Mouse (Mus musculus) kidney, embryonic 16.5 days (tissue): ENCODE results near the gene Scn5a. TPM values are rescaled to one million over a fixed set of nuclear protein-coding genes. Genes with fewer than 3 reads are reported as not detected.
A peak's percentile ranks its signal among the peaks of the same experiment; 100 is the strongest.

Source experiments
- ATAC-seq: fragments of 200-750 bp; cut with Nextera tagmentation; 2 replicates; pipeline ENCODE4 v1.8.0; 2017; ENCODE audit warnings: moderate TSS enrichment; ENCODE audit not compliant: low FRiP score, low TSS enrichment
- H3K27ac ChIP-seq: fragments of 300-500 bp; sonication (generic); 2 replicates; pipeline ENCODE4 v1.5.1; 2014; ENCODE audit warnings: low read length
- H3K27me3 ChIP-seq: fragments of 300-500 bp; sonication (generic); 2 replicates; pipeline ENCODE4 v1.6.1; 2014; ENCODE audit warnings: low read length, control low read depth, mixed read lengths; ENCODE audit not compliant: insufficient read depth
- H3K36me3 ChIP-seq: fragments of 300-500 bp; sonication (generic); 2 replicates; pipeline ENCODE4 v1.6.1; 2014; ENCODE audit warnings: low read length, control low read depth, mixed read lengths; ENCODE audit not compliant: insufficient read depth
- H3K4me1 ChIP-seq: fragments of 300-500 bp; sonication (generic); 2 replicates; pipeline ENCODE4 v1.6.1; 2014; ENCODE audit warnings: low read length, control low read depth, mixed read lengths; ENCODE audit not compliant: insufficient read depth
- H3K4me2 ChIP-seq: fragments of 300-500 bp; sonication (generic); replicated peaks from 2 replicates; pipeline ENCODE4 v1.6.1; 2014; ENCODE audit warnings: low read depth, low read length
- H3K4me3 ChIP-seq: fragments of 300-500 bp; sonication (generic); 2 replicates; pipeline ENCODE4 v1.5.1; 2014; ENCODE audit warnings: mild to moderate bottlenecking, low read length
- H3K9ac ChIP-seq: fragments of 300-500 bp; sonication (generic); replicated peaks from 2 replicates; pipeline ENCODE4 v1.6.1; 2014; ENCODE audit warnings: low read length
- H3K9me3 ChIP-seq: fragments of 300-500 bp; sonication (generic); 2 replicates; pipeline ENCODE4 v1.6.1; 2016; ENCODE audit warnings: low read length, control low read depth
- WGBS: fragments of 180-500 bp; shearing (Covaris S2); extraction: QIAGEN DNeasy Blood & Tissue Kit; methylation state at CpG from one replicate; pipeline ENCODE4 v1.1.7; 2014; 5-methylcytosine and 5-hydroxymethylcytosine counted together
- polyA plus RNA-seq: library from polyadenylated mRNA; unstranded; fragments of >200 nt; fragmentation: Nextera tagmentation; extraction: Ambion mirVana; gene quantifications from 2 replicates; pipeline ENCODE4 v1.2.1, GENCODE M21; 2015

Gene Scn5a
- polyA plus RNA-seq, 1 experiment from 2014 or later: 0.25 TPM

DNA sequence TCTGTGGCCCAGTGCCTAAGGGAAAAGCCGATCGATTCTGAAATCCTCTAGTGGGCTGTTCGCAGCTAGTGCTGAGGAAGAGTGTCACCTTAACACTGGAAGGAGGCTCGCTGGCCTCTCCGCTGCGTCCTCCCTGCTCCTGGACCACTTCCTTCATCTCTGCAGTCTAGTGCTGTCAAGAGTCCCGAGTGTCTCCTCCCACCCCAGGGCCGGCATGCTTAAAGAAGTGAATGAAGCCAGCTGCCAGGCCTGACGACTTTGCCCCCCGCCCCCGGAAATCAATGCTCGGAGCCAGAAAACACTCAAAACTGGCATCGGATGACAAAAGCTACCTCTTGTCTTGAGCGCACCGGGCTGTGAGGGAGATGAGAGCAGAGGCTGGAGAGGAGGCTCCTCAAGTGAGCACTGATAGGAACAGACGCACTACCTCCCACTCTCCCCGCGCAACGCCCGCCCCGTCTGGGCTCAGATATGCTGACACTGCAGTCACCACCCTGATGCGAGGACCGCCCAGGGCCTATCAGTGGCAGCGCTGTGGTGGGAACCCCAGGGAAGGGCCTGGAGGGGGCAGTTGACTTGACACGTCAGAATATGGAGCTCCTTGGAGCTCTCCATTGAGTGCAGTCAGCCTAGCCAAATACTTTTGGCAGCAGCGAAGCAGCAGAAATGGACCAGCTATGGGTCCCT is 10.1 kb upstream of the Scn5a start:
- no peak for ATAC-seq
- H3K4me2 ChIP-seq: peak overlapping the region; percentile 40
- peaks cover 7% of the 10 kb centered on the region for H3K4me1 ChIP-seq
- H3K9me3 ChIP-seq: no peaks in the 10 kb centered on the region
- H3K36me3 ChIP-seq: no peaks in the 10 kb centered on the region
- peaks cover 20% of the 10 kb centered on the region for H3K27me3 ChIP-seq
- no peak overlapping the region for H3K9ac ChIP-seq
- WGBS: 13% methylated on average over 26 of the region's 26 CpGs
- H3K4me3 ChIP-seq: peak overlapping the region; percentile 21
- no peak overlapping the region for H3K27ac ChIP-seq

DNA sequence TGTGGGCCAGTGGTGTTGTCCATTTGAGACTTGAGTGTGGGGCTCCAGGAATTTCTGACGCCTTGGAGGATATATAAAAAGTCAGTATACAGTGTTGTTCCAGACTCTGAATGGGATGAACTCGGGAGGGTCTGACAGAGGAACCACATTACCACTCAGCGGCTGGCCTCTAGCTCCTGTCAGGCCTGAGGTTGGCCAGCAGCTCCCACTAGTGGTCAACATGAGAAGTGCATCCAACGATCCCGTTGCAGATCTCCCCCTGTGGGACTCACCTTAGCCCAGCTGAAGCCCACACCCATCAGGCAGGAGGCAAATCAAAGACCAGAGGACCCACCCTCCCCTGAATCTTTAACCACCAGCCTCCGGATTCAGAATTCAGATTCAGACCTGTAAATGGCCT is 1.9 kb upstream of the Scn5a start:
- Histone ChIP-seq H3K27ac (no peak overlapping the region), H3K36me3 (no peaks in the 10 kb centered on the region), H3K9me3 (no peaks in the 10 kb centered on the region), H3K27me3 (peaks cover 74% of the 10 kb centered on the region), H3K4me1 (peaks cover 8% of the 10 kb centered on the region; the same call in 1 of the 2 replicates), H3K4me2 (no peak overlapping the region), H3K4me3 (no peak overlapping the region), H3K9ac (no peak overlapping the region)
- WGBS: under 1% methylated on average over 6 of the region's 6 CpGs
- 0 out of 2 replicates have a peak, but pooled peaks have one; percentile 35 for ATAC-seq

DNA sequence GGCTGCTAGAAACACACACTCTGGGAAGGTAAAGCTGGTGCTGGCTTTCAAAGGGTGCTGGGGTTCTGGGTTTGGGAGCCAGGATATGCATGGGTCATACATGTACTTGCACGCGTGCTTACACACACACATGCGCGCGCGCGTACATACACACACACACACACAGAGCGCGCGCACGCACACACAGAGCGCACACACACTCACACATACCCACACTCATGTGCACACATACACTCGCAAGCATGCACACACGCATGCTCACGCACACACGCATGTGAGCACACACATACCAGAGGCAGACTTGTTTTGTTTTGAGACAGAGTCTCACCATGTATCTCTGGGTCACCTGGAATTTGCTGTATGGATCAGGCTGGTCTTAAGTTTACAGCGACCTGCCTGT is 1.4 kb upstream of the Scn5a start:
- Histone ChIP-seq H3K36me3 (no peaks in the 10 kb centered on the region), H3K4me1 (peaks cover 8% of the 10 kb centered on the region; the same call in 1 of the 2 replicates), H3K4me2 (no peak overlapping the region), H3K4me3 (no peak overlapping the region), H3K27me3 (peaks cover 73% of the 10 kb centered on the region), H3K9me3 (no peaks in the 10 kb centered on the region), H3K9ac (no peak overlapping the region), H3K27ac (no peak overlapping the region)
- 86% methylated on average over 17 of the region's 17 CpGs for WGBS
- no peak for ATAC-seq

DNA sequence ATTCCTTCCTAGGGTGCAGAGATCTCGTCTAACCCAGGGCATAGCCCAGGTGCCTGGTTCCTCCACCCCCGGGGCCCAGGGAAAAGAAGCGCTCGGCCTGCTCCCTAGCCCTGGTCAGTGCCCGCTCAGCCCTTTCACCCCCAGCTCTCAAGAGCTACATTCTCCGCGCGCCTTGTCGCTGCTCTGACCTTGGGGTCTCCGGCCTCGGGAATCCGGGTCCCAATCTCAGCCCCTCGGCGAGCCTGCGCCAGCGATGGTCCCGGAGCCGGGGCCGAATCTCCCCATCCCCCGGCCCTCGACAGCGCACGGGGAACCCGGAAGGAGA is 543 bp downstream of the Scn5a start:
- Histone ChIP-seq H3K27ac (no peak overlapping the region), H3K4me2 (peak overlapping the region; percentile 86), H3K4me3 (peak overlapping the region; percentile 58), H3K9ac (peak overlapping the region; percentile 57), H3K36me3 (no peaks in the 10 kb centered on the region), H3K27me3 (peaks cover 88% of the 10 kb centered on the region), H3K4me1 (peaks cover 8% of the 10 kb centered on the region; the same call in 1 of the 2 replicates), H3K9me3 (no peaks in the 10 kb centered on the region)
- WGBS: 2% methylated on average over 24 of the region's 24 CpGs
- ATAC-seq: 0 out of 2 replicates have a peak, but pooled peaks have one; percentile 17

DNA sequence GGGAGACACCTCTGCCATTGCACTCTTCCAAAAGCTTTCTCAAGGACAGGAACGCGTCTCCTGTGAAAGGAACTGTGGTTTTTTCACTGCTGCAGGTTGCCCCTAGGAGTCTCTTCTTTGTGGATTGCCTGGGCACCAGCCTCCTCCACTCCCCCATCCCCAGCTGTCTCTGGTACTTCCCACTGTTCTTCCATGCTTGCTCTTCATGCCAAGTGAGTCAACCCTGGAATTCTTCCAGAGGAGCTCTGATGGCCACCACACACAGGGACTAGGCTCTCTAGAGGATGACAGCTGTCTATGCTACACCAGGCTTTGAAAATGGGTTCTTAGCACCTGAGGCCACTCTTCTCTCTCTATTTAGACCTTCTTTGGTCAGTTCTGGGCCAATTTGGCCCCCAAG is 1.8 kb downstream of the Scn5a start:
- Histone ChIP-seq H3K27me3 (peaks cover 91% of the 10 kb centered on the region), H3K4me3 (no peak overlapping the region), H3K27ac (no peak overlapping the region), H3K9ac (no peak overlapping the region), H3K4me2 (no peak overlapping the region), H3K9me3 (no peaks in the 10 kb centered on the region), H3K4me1 (peaks cover 8% of the 10 kb centered on the region; the same call in 1 of the 2 replicates), H3K36me3 (no peaks in the 10 kb centered on the region)
- ATAC-seq: no peak
- WGBS: 83% methylated on average over 2 of the region's 2 CpGs

DNA sequence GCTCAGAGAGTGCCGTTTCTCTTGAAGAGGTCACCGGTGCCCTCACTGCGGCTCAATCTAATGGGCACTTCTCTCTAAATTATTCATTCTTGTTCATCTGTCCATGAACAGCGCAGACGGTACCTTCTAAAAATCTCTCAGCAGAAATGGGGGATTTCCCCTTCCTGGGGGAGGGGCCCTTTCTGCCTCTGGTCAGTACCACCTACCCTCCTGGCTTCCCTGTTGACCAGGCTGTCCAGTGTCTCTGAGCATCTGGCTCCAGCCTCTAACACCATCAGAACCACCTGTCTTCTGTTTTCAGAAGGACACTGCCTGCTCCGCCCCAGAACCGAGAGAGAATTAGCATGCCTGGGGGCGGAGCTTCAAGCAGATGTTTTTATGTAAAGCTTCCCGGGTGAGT is 3.1 kb downstream of the Scn5a start:
- H3K4me3 ChIP-seq: no peak overlapping the region
- H3K27me3 ChIP-seq: peaks cover 95% of the 10 kb centered on the region
- no peak overlapping the region for H3K4me2 ChIP-seq
- no peaks in the 10 kb centered on the region for H3K9me3 ChIP-seq
- H3K27ac ChIP-seq: no peak overlapping the region
- WGBS: 54% methylated on average over 9 of the region's 9 CpGs
- H3K4me1 ChIP-seq: peaks cover 8% of the 10 kb centered on the region; the same call in 1 of the 2 replicates
- H3K9ac ChIP-seq: no peak overlapping the region
- H3K36me3 ChIP-seq: no peaks in the 10 kb centered on the region
- ATAC-seq: no peak

DNA sequence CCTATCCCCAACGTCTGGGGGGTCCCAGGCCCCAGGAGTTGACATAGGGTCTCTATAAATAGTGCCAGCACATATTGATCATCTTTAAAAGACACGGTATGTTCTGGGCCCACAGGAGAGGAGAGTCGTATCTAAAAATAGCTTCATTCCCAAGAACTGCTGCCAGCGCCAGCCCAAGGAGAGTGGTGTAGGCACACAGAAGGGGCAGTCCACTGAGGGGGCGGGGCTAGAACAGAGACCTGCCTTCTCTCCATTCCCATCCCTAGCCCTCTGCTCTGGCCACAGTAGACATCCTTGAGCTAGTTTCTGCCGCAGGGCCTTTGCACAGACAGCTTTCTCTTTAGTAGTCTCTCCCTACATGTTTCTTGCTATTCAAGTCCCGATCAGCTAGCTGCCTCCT is 4.5 kb downstream of the Scn5a start:
- peaks cover 93% of the 10 kb centered on the region for H3K27me3 ChIP-seq
- peaks cover 8% of the 10 kb centered on the region; the same call in 1 of the 2 replicates for H3K4me1 ChIP-seq
- no peak overlapping the region for H3K4me3 ChIP-seq
- no peaks in the 10 kb centered on the region for H3K9me3 ChIP-seq
- ATAC-seq: no peak
- no peaks in the 10 kb centered on the region for H3K36me3 ChIP-seq
- no peak overlapping the region for H3K4me2 ChIP-seq
- no peak overlapping the region for H3K27ac ChIP-seq
- no peak overlapping the region for H3K9ac ChIP-seq
- WGBS: 80% methylated on average over 7 of the region's 7 CpGs

DNA sequence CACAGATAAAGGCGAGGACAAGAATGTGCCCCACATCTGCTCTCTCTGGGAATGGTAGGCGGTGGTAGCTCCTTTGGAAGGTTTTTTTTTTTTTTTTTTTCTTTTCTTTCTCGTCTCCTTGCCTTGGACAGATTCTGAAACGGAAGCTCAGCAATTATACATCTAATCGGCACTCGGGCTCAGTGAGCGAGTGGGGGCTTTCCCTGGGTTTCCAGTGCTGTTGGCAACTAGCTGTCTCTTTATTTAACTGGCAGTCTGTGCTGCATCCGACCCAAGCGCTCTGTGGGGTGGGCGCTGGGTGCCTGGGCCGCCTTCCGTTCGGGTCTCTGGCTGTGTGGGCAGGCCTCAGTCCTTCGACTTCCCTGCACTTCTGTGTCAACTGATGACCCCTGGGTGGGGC is 5.8 kb downstream of the Scn5a start:
- no peak overlapping the region for H3K9ac ChIP-seq
- H3K9me3 ChIP-seq: no peaks in the 10 kb centered on the region
- WGBS: 56% methylated on average over 14 of the region's 14 CpGs
- no peak overlapping the region for H3K4me3 ChIP-seq
- ATAC-seq: no peak
- no peaks in the 10 kb centered on the region for H3K36me3 ChIP-seq
- H3K4me1 ChIP-seq: no peaks in the 10 kb centered on the region; the same call in 1 of the 2 replicates
- H3K4me2 ChIP-seq: no peak overlapping the region
- H3K27me3 ChIP-seq: peaks cover 84% of the 10 kb centered on the region
- no peak overlapping the region for H3K27ac ChIP-seq

DNA sequence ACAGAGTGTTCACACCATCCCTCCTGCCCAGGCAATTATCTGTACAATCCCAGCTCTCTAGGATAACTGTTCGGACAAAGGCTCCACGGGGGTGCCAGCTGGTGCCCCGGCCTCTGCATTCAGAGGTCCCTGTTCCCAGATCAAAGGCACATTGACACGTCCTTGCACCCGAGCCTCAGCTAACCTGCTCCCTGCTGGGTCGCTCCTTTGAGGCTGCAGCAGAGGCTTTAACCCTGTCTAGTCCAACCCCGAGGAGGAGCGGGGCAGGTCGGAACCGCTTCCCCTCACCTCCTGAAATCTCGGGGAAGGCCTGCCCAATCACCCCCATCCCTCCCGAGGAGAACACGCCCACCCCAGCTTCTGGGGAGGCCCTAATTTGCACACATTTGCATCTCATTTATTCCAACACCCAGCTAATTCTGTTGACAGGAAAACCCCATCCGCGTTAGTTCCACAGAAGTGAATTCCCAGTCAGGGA is 7.4 kb downstream of the Scn5a start:
- no peak overlapping the region for H3K27ac ChIP-seq
- 3% methylated on average over 15 of the region's 15 CpGs for WGBS
- no peak for ATAC-seq
- H3K36me3 ChIP-seq: no peaks in the 10 kb centered on the region
- no peaks in the 10 kb centered on the region; the same call in 1 of the 2 replicates for H3K4me1 ChIP-seq
- no peak overlapping the region for H3K4me2 ChIP-seq
- peaks cover 68% of the 10 kb centered on the region for H3K27me3 ChIP-seq
- no peak overlapping the region for H3K4me3 ChIP-seq
- H3K9ac ChIP-seq: no peak overlapping the region
- no peaks in the 10 kb centered on the region; the same call in 1 of the 2 replicates for H3K9me3 ChIP-seq

DNA sequence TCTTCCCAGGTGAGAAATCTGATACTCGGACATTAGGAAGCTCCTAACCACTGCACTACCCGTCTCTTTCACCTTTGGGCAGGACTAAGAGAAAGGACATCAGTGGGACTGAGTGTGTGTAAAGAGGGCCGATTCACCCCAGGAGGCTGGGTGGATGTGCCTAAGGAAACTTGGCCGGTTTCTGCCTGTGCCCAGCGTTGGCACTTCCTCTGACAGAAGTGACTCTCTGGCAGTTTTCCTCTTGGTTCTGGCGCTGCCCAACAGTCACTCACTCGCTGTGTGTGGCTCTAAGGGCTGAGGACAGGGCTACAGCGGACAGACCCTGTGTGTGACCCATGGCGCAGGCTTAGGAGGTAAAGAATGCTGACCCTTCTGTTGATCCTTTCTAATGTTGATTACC is 8.2 kb downstream of the Scn5a start:
- Histone ChIP-seq H3K4me2 (no peak overlapping the region), H3K36me3 (no peaks in the 10 kb centered on the region), H3K27ac (no peak overlapping the region), H3K9me3 (no peaks in the 10 kb centered on the region; the same call in 1 of the 2 replicates), H3K9ac (no peak overlapping the region), H3K4me1 (no peaks in the 10 kb centered on the region; the same call in 1 of the 2 replicates), H3K4me3 (no peak overlapping the region), H3K27me3 (peaks cover 60% of the 10 kb centered on the region)
- no peak for ATAC-seq
- 17% methylated on average over 9 of the region's 9 CpGs for WGBS
